Mouse (Mus musculus) E14TG2a.4 (cell line): ENCODE data around the gene Rrnad1.

ENCODE experiments used
- H3K27me3 ChIP-seq: 2 replicates; pipeline ENCODE4 v1.6.1; 2014; ENCODE audit warnings: low read length, control low read depth; ENCODE audit not compliant: insufficient read depth
- H3K36me3 ChIP-seq: 2 replicates; pipeline ENCODE4 v1.6.1; 2014; ENCODE audit warnings: low read length, control low read depth; ENCODE audit not compliant: insufficient read depth
- H3K4me1 ChIP-seq: replicated peaks from 2 replicates; pipeline ENCODE4 v1.6.1; 2014; ENCODE audit warnings: low read depth, low read length, control low read depth
- H3K4me3 ChIP-seq: replicated peaks from 2 replicates; pipeline ENCODE4 v1.5.1; 2014; ENCODE audit warnings: mild to moderate bottlenecking, low read length
- H3K9me3 ChIP-seq: 2 replicates; pipeline ENCODE4 v1.6.1; 2014; ENCODE audit warnings: low read length, control low read depth
- CTCF ChIP-seq: conservative IDR thresholded peaks from 2 replicates; pipeline ENCODE4 v1.5.1; 2014; ENCODE audit warnings: low read length
- NANOG ChIP-seq: IDR thresholded peaks from 2 replicates; pipeline ENCODE4 v1.6.1; 2014; ENCODE audit warnings: borderline replicate concordance, low read length, mixed read lengths
- POU5F1 ChIP-seq: IDR thresholded peaks from 2 replicates; pipeline ENCODE4 v1.6.1; 2014; ENCODE audit warnings: low read length, borderline replicate concordance

Rrnad1 gene

DNA sequence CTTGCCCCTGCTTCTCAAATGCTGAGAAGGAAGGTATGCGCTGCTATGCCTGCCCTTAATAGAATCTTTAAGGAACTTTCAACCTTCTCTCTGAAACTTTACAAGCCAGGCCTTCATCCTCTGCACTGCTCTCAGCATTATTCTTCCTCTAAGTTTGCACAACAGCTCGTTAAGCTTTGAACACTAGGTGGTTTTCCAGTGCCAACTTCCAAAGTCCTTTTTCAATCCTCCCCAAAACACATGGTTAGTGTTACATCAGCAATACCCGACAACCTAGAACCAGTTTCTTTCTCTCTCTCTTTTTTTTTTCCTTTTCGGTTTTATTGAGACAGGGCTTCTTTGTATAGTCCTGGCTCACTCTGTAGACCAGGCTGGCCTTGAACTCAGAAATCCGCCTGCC, 3.5 kb upstream of the Rrnad1 start:
- Histone ChIP-seq H3K9me3 (peaks cover 5% of the 10 kb centered on the region), H3K4me3 (no peak overlapping the region), H3K36me3 (peaks cover 79% of the 10 kb centered on the region), H3K4me1 (peaks cover 69% of the 10 kb centered on the region), H3K27me3 (no peaks in the 10 kb centered on the region)
- TF ChIP-seq NANOG (no peak), POU5F1 (no peak), CTCF (no peak)

DNA sequence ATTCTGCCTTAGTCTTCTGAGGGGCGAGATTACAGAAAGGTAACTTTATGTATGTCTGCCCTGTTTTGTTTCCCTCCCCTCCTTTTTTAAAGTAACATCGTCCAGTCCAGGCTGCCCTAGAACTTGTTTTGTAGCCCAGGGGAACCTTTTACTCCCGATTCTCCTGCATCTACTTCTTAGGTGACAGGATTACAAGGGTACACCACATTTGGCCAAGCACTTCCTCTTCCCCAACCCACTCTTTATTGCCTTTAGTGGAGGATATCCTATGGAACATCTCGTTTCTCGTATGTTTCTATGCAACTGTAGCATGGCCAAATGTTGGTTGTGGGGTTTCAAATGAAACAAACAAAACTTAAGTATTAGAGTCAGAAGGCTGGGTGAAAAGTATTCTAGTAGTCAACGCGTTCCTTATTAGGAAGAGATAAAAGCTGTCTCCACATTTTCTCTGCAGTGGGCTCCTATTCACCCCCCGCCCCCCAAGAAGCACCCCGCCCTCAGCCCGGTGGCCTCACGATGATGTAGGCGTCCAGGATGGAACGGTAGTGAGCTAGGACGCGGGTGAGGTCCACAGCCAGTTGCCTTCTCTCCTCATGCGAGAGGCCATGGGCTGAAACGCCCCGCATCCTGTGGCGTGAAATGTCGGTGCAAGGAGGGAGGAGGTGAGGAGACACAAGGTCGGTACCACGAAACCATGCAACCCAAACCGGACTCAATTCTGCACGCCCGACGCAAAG, 1.0 kb downstream of the Rrnad1 start:
- Histone ChIP-seq H3K27me3 (no peaks in the 10 kb centered on the region), H3K4me3 (peak overlapping the region; percentile 94), H3K9me3 (peaks cover 8% of the 10 kb centered on the region), H3K4me1 (peaks cover 58% of the 10 kb centered on the region), H3K36me3 (peaks cover 75% of the 10 kb centered on the region)
- no peak for TF ChIP-seq CTCF
- TF ChIP-seq NANOG, result no peak
- TF ChIP-seq POU5F1, result no peak

DNA sequence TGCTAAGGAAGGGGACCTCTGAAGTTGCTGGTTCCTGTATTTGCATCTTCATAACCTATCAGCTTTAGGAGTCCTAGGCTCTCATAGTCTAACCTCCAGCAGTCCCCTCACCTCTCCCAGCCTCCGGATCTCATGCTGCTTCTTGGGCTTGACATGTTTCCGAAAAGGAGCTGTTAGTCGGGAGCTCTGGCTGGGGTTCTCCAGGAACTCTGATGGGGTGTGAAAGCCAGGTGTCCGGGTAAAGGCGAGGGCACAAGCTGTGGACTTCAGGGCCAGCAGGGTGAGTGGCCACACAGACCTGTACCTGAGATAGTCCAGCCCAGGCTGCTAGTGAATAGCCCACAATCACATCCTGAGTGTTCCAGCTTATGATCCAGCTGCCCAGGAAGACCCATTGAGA, 3.1 kb downstream of the Rrnad1 start:
- no peak overlapping the region for H3K4me3 ChIP-seq
- no peaks in the 10 kb centered on the region for H3K27me3 ChIP-seq
- H3K9me3 ChIP-seq, result peaks cover 8% of the 10 kb centered on the region
- H3K36me3 ChIP-seq, result peaks cover 76% of the 10 kb centered on the region
- no peak for TF ChIP-seq NANOG
- no peak for TF ChIP-seq POU5F1
- TF ChIP-seq CTCF, result no peak
- H3K4me1 ChIP-seq, result peaks cover 48% of the 10 kb centered on the region

DNA sequence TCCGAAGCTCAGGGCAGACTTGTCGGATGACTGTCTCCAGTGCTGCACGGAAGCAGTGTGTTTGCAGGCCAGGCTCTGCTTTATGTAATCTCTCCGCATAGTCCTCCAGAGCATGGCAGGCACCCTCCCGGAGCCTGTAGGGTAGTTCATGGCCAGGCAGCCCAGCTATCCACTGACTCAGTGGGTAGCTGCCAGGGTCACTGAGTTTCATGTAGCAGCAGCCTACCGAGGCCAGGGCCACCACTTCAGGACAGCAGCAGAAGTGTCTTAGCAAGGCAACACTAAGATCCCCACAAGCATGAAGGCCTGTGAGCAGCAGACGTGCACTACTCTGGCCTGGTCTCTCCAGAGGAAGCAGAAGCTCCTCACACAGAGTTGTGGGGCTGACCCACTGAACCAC, 5.5 kb downstream of the Rrnad1 start:
- Histone ChIP-seq H3K9me3 (peaks cover 8% of the 10 kb centered on the region), H3K4me3 (no peak overlapping the region), H3K36me3 (peaks cover 80% of the 10 kb centered on the region), H3K27me3 (no peaks in the 10 kb centered on the region), H3K4me1 (peaks cover 48% of the 10 kb centered on the region)
- TF ChIP-seq CTCF, result no peak
- TF ChIP-seq NANOG, result no peak
- no peak for TF ChIP-seq POU5F1

DNA sequence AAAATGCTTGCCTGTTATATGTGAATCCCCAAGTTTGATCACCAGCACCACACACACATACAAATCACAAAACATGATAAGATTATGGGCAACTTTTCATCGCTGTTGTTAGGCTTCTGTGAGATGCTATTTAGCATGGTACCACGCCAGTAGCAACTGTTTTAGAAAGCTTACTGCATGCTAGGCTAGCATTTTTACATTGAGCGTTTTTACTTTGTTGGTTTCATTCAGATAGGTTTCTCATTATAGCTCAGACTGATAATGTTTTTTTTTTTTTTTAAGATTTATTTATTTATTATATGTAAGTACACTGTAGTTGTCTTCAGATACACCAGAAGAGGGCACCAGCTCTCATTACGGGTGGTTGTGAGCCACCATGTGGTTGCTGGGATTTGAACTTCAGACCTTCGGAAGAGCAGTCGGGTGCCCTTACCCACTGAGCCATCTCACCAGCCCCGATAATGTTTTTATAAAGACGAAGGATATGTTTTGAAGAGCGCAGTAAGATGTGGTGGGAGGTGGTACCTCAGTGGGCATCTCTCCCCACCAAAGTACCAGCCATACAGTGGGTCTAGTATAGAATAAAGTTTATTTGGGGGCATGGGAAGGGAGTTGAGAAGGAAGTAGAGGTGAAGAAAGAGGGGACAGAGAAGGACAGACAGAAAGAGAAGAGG, 10.1 kb downstream of the Rrnad1 start:
- peaks cover 81% of the 10 kb centered on the region for H3K36me3 ChIP-seq
- no peaks in the 10 kb centered on the region for H3K9me3 ChIP-seq
- H3K4me3 ChIP-seq, result peak overlapping the region; percentile 92
- TF ChIP-seq NANOG (no peak), POU5F1 (no peak), CTCF (no peak)
- no peaks in the 10 kb centered on the region for H3K27me3 ChIP-seq
- peaks cover 72% of the 10 kb centered on the region for H3K4me1 ChIP-seq

DNA sequence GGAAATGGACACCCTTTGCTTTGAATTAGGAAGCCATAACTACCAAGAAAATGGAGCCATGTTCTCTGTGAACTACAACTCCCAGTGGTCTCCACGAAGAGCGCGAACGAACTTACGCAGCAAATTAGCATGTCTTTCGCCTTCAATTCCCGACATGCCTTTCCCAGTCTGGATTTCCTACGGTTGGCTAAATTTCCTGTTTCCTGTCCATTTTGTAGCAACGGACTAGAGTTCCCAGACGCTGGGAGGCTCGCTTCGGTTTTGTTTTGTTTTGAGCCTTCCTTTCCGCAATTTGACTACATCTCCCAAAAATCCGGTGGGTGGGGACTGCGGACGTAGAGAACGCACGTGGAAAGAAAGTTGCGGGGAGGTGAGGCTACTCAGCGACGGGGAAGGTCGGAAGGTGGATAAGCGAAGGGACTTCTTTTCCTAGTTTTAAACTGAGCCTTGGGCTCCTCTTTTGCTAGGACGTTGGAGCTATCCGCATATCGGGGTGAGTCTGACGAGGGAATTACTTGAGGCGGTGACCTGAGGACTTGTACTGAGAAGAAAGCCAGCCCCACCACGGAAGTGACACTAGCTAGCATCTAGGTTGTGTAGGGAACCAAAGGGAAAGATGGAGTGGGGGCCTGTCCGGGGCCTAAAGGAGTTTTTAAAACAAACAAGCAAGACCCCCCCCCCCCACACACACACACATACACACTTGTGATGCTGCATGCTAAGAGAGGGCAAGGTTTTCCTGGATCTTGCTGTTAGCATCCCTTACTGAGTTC, 11.0 kb downstream of the Rrnad1 start, which contains the start of gene Mrpl24:
TSS of gene Mrpl24 (plus strand) at position 171 of the 773 bp plus-strand sequence.
- Histone ChIP-seq H3K27me3 (no peaks in the 10 kb centered on the region), H3K36me3 (peaks cover 81% of the 10 kb centered on the region), H3K9me3 (no peaks in the 10 kb centered on the region), H3K4me1 (peaks cover 71% of the 10 kb centered on the region), H3K4me3 (peak within 1 kb of the TSS; percentile 92)
- TF ChIP-seq POU5F1 (no peak), NANOG (no peak), CTCF (no peak)

DNA sequence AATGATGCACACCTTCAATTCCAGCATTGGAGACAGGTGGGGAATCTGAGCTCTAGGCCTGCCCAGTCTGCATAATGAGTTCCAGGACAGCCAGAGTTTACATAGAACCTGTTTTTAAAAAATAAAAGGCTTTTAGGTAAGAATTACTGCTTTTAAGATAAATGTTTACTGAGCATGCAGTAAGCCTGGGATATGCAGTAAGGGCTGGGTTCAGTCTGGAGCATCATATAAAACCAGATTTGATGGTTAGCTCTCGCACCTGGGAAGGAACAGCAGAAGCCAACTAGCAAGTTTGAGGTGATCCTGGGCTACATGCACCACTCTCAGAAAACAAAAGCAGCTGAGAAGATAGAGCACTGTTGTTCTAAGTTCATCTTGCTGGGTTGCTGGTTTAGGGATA, 12.0 kb downstream of the Rrnad1 start:
- peaks cover 81% of the 10 kb centered on the region for H3K36me3 ChIP-seq
- peaks cover 72% of the 10 kb centered on the region for H3K4me1 ChIP-seq
- H3K27me3 ChIP-seq, result no peaks in the 10 kb centered on the region
- H3K4me3 ChIP-seq, result peak overlapping the region; percentile 92; the same call in 1 of the 2 replicates
- TF ChIP-seq NANOG (no peak), POU5F1 (no peak), CTCF (no peak)
- no peaks in the 10 kb centered on the region for H3K9me3 ChIP-seq

DNA sequence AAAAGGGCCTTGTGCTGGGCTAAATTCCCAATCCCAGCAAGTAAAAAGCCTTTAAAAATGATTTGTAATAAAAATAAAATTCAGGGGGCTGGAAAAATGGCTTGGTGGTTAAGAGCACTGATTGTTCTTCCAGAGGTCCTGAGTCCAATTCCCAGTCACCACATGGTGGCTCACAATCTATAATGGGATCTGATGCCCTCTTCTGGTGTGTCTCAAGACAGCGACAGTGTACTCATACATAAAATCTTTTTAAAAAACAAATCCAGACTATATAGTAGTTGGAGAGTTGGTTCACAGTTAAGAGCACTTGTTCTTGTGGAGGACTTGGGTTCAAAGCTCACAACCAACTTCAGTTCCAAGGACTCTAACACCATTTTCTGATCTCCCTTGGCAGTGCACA, 13.5 kb downstream of the Rrnad1 start:
- no peak for TF ChIP-seq NANOG
- TF ChIP-seq CTCF, result 0 out of 2 replicates have a peak, but pooled peaks have one; percentile 3
- TF ChIP-seq POU5F1, result no peak
- Histone ChIP-seq H3K36me3 (peaks cover 81% of the 10 kb centered on the region), H3K9me3 (no peaks in the 10 kb centered on the region), H3K4me3 (no peak overlapping the region), H3K4me1 (peaks cover 85% of the 10 kb centered on the region), H3K27me3 (no peaks in the 10 kb centered on the region)

DNA sequence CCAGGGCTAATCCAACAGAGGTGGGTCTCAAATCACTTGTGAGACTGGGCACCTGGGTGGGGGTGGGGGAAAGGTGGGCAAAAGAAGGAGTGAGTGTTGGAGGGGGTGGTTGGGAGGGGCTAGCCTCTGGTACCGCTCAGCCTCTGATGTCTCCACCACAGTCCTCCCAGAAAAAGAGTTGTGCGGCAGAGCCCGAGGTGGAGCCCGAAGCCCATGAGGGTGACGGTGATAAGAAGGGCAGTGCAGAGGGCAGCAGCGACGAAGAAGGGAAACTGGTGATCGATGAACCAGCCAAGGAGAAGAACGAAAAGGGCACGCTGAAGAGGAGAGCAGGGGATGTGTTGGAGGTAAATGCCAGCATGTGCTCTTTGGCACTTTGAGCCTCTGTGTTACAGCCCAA, 16.6 kb downstream of the Rrnad1 start:
- H3K9me3 ChIP-seq, result no peaks in the 10 kb centered on the region
- peaks cover 91% of the 10 kb centered on the region for H3K4me1 ChIP-seq
- H3K36me3 ChIP-seq, result peaks cover 82% of the 10 kb centered on the region
- H3K4me3 ChIP-seq, result peak overlapping the region; percentile 96; the same call in 1 of the 2 replicates
- H3K27me3 ChIP-seq, result no peaks in the 10 kb centered on the region
- TF ChIP-seq NANOG (no peak), POU5F1 (no peak), CTCF (no peak)
